Mouse (Mus musculus): Measurements from ENCODE around the gene Olfr591. TPM values are rescaled to one million over a fixed set of nuclear protein-coding genes. Genes with fewer than 3 reads are reported as not detected.

The Olfr591 gene
- not detected in 2 replicates for polyA plus RNA-seq (2012; rRNA removed; ENCODE audit: low replicate concordance)

GRCm38 (mm10) chr7:103178240-103178639, at the start of gene Olfr591:
Gene Olfr591, minus strand, starts transcription at chr7:103178340.

GRCm38 (mm10) chr7:103216696-103217095, 38.6 kb upstream of the Olfr591 start, which contains the start of gene Olfr594:
Gene Olfr594, plus strand, starts transcription at chr7:103216996.

GRCm38 (mm10) chr7:103211562-103211961, 33.4 kb upstream of the Olfr591 start, which contains the start of gene Olfr593:
Gene Olfr593, plus strand, starts transcription at chr7:103211862.

GRCm38 (mm10) chr7:103184503-103184902, 6.4 kb upstream of the Olfr591 start, which contains the start of gene Olfr592:
Gene Olfr592, plus strand, starts transcription at chr7:103184803.

GRCm38 (mm10) chr7:103156256-103156655, 21.9 kb downstream of the Olfr591 start, which contains the start of gene Olfr589:
Gene Olfr589, minus strand, starts transcription at chr7:103156356.

GRCm38 (mm10) chr7:103140579-103140978, 37.6 kb downstream of the Olfr591 start, which contains the start of gene Olfr588-ps1:
Gene Olfr588-ps1, plus strand, starts transcription at chr7:103140879.

GRCm38 (mm10) chr7:103125538-103125937, 52.6 kb downstream of the Olfr591 start, which contains the start of gene Olfr586:
Gene Olfr586, minus strand, starts transcription at chr7:103125638.

Other genes with a start within 250 kb of the Olfr591 start
- gene Olfr573-ps1, start 235.8 kb downstream of the Olfr591 start, polyA plus RNA-seq (2012; rRNA removed; ENCODE audit: low replicate concordance), result not detected in 2 replicates
- not detected in 2 replicates for gene Olfr574, start 229.9 kb downstream of the Olfr591 start, polyA plus RNA-seq (2012; rRNA removed; ENCODE audit: low replicate concordance)
- gene Olfr575, start 219.6 kb downstream of the Olfr591 start, polyA plus RNA-seq (2012; rRNA removed; ENCODE audit: low replicate concordance), result not detected in 2 replicates
- not detected in 2 replicates for gene Olfr576, start 215.7 kb downstream of the Olfr591 start, polyA plus RNA-seq (2012; rRNA removed; ENCODE audit: low replicate concordance)
- not detected in 2 replicates for gene Olfr577, start 202.4 kb downstream of the Olfr591 start, polyA plus RNA-seq (2012; rRNA removed; ENCODE audit: low replicate concordance)
- not detected in 2 replicates for gene Olfr578, start 189.0 kb downstream of the Olfr591 start, polyA plus RNA-seq (2012; rRNA removed; ENCODE audit: low replicate concordance)
- not detected in 2 replicates for gene Olfr582, start 140.3 kb downstream of the Olfr591 start, polyA plus RNA-seq (2012; rRNA removed; ENCODE audit: low replicate concordance)
- not detected in 2 replicates for gene Olfr583, start 127.0 kb downstream of the Olfr591 start, polyA plus RNA-seq (2012; rRNA removed; ENCODE audit: low replicate concordance)
- gene Olfr584, start 96.5 kb downstream of the Olfr591 start, polyA plus RNA-seq (2012; rRNA removed; ENCODE audit: low replicate concordance), result not detected in 2 replicates
- gene Olfr585, start 80.6 kb downstream of the Olfr591 start, polyA plus RNA-seq (2012; rRNA removed; ENCODE audit: low replicate concordance), result not detected in 2 replicates
- gene Olfr586, start 52.7 kb downstream of the Olfr591 start, polyA plus RNA-seq (2012; rRNA removed; ENCODE audit: low replicate concordance), result not detected in 2 replicates
- gene Olfr588-ps1, start 37.5 kb downstream of the Olfr591 start, polyA plus RNA-seq (2012; rRNA removed; ENCODE audit: low replicate concordance), result not detected in 2 replicates
- gene Olfr589, start 22.0 kb downstream of the Olfr591 start, polyA plus RNA-seq (2012; rRNA removed; ENCODE audit: low replicate concordance), result not detected in 2 replicates
- gene Olfr592, start 6.5 kb upstream of the Olfr591 start, polyA plus RNA-seq (2012; rRNA removed; ENCODE audit: low replicate concordance), result not detected in 2 replicates
- not detected in 2 replicates for gene Olfr593, start 33.5 kb upstream of the Olfr591 start, polyA plus RNA-seq (2012; rRNA removed; ENCODE audit: low replicate concordance)
- gene Olfr594, start 38.7 kb upstream of the Olfr591 start, polyA plus RNA-seq (2012; rRNA removed; ENCODE audit: low replicate concordance), result not detected in 2 replicates
- gene Usp17ld, start 74.2 kb upstream of the Olfr591 start, polyA plus RNA-seq (2012; rRNA removed; ENCODE audit: low replicate concordance), result not detected in 2 replicates
- not detected in 2 replicates for gene Olfr596, start 127.3 kb upstream of the Olfr591 start, polyA plus RNA-seq (2012; rRNA removed; ENCODE audit: low replicate concordance)
- not detected in 2 replicates for gene Olfr597, start 138.0 kb upstream of the Olfr591 start, polyA plus RNA-seq (2012; rRNA removed; ENCODE audit: low replicate concordance)
- not detected in 2 replicates for gene Olfr598, start 145.2 kb upstream of the Olfr591 start, polyA plus RNA-seq (2012; rRNA removed; ENCODE audit: low replicate concordance)
- gene Olfr599, start 157.6 kb upstream of the Olfr591 start, polyA plus RNA-seq (2012; rRNA removed; ENCODE audit: low replicate concordance), result not detected in 2 replicates
- not detected in 2 replicates for gene Olfr600, start 171.3 kb upstream of the Olfr591 start, polyA plus RNA-seq (2012; rRNA removed; ENCODE audit: low replicate concordance)
- gene Olfr601, start 184.3 kb upstream of the Olfr591 start, polyA plus RNA-seq (2012; rRNA removed; ENCODE audit: low replicate concordance), result not detected in 2 replicates
- not detected in 2 replicates for gene Olfr603, start 207.8 kb upstream of the Olfr591 start, polyA plus RNA-seq (2012; rRNA removed; ENCODE audit: low replicate concordance)
- not detected in 2 replicates for gene Usp17lc, start 236.7 kb upstream of the Olfr591 start, polyA plus RNA-seq (2012; rRNA removed; ENCODE audit: low replicate concordance)